Mouse (Mus musculus) thymus, postnatal 10 days (tissue): ENCODE measurements around the gene Smim23.

ENCODE experiments used
- DNase-seq, 2 experiments: peaks; one replicate each; pipeline ENCODE4 v3.0.0; 2021; ENCODE audit warnings: low spot score in 2 of 2

Smim23 gene

DNA sequence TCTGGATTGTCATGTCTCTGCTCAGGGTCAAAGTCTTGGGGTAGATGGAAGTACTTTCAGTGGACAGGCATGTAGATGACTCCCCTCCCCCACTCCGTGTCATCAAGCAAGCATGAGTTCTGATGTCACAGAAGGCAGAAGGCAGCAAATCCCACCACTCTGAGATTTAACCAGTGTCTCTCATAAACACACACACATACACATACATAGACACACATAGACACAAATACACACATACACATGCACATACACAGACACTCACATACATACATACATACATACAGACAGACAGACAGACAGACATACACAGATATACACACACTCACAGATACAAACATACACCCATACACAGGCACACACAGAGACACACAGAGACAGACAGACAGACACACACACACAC, at the start of gene Smim23:
Gene Smim23, minus strand, starts transcription at position 101 of the 400 bp plus-strand sequence.
- DNase-seq, result no peak

DNA sequence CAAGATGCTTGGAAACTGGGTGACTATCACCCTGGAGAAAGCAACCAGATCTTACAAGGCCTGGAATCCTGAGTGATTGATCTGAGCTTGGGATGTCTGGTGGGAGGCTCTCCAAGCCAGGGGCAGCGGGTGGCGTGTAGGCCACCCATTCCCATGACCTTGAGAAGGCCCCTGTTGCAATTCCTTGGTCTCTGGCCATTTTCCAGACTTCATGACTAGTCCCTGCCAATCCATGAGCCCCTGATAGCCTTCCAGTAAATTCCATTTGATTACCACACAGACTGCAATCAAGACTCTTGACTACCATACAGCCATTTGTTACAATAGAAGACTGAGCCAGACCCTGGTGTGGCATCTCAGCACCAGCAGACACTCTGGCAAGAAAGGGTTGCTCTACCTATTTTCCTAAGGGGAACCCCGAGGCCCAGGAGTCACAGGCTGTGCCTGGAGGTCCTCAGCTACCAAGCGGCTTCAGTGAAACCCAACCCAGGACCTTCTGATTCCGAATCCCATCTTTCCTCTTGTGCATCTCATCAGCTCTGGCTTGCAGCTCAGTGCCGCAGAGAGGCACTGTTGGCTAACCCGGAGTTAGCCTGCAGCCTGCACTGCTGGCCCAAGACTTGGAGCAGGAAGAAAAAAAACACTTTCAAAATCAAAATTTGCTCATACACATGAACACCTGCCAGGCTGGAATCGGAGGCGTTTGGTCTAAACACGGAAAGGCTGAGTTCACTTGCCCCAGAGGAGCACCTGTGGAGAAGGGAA, 44.4 kb upstream of the Smim23 start:
- DNase-seq, result no peak

DNA sequence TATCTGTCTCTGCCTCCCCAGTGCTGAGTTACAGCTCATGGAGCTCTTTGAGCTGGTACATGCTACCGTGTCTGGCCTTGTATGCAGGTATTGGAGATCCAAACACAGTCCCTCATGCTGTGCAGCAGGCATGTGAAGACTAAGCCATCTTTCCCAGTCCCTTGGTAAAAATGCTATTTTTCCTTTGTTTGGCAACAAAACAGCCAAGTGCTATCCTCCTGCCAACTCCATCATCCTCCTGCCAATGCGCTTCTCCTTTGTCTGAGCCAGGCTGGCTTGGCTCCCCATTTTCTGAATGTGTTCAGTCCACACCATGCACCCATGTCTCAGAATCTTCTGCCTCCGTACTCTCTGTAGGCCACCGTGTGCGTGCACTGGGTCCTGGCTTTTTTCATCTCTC, 40.2 kb upstream of the Smim23 start:
- DNase-seq, result no peak

DNA sequence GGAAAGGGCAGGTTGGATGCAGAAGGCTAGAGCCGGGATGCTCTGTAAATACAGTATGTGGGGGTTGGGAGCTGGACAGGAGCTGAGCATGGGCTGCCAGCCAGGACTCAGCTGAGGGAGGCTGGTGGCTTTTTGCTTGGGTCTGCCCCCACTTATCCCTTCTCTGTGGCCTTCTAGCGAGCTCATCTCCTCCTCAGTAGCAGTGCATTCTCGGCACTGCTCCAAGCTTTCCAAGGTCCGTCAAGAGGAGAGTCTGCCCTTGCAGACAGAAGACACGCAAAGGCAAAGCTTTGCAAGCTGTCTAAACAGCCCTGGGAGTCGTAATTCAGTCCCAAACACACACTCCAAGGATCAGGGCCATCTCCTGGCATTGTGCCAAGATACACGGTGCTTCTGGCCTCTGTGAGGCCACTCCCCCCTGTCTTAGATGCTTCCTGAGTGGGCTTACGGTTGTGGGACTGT, 33.0 kb upstream of the Smim23 start:
- no peak for DNase-seq

DNA sequence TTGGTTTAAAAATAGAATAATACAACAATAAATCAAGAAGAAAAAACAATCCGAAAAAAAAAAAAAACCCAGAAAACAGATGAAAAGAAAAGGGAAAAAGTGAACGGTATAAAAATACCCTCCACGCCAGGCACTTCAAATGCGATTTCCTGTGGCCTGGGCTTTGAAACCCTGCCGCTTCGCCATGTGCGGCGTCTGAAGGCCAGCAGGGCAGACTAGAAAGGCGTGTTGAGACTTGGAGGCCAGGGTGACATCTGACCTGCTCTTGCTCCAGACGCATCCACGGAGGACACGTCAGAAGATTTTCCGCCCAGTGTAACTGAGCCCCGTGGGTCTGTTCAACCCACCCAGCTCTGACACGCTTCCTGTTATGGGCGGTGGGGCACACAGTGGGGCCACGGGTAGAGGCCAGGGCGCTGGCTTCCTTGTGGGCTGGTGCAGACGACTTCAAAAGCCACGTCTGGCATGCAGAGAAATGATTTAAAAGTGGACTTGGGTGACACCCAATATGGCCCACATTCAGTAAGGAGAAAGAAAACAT, 22.3 kb upstream of the Smim23 start:
- DNase-seq, result no peak

DNA sequence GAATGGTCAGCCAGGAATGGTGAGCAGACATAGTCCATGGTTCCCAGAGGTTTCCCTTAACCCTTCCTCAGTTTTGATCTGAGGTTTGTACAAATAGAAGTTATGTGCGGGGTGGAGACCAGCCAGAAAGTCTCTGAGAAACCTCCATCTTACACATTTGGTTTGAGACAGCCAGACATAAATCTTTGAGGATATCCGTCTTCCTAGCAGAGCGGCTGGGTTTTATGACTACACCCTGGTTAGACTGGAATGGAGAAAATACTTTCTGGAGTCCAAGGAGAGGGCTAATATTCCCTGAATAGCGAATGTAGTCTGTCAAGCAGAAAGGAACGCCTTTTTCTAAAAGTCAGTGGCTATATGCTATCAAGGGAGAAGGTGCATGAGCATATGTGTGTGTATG, 16.8 kb upstream of the Smim23 start:
- no peak for DNase-seq

DNA sequence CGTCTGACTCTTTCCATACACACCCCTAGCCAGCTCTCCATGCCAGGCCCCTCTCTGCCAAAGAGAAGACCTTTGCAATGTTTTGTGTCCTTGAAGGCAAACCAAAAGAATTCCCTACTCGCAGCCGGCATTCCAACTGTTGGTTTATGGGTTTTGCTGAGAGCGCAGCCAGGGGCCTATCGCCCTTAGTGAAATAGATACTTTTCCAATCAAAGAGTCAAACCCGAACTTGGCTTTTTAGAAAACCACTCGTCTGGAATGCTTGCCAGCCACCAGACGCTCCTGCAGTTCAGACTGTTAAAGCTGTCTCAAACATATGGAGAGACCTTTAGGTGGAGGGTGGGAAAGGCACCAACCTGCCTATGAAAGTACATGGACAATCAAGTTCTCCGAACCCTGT, 15.9 kb upstream of the Smim23 start:
- no peak for DNase-seq

DNA sequence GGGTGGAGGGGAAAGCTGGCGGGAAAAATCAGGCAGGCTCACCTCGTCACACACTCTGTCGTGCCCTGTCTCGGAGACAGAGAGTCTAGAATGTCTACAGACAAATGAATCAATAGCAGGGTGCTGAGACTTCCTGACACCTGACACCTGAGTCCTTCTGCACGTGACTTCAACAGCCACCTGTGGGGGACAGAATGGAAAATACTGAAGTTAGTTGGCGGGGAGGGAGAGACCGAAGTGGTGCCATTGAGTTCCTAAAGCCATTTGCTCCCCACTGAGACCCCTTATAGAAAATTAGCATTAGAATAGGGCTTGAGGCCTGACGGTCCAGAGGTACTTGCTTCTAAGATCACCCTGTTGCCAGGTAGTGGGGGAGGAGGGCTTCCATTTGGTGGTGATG, 10.6 kb upstream of the Smim23 start:
- DNase-seq, result no peak

DNA sequence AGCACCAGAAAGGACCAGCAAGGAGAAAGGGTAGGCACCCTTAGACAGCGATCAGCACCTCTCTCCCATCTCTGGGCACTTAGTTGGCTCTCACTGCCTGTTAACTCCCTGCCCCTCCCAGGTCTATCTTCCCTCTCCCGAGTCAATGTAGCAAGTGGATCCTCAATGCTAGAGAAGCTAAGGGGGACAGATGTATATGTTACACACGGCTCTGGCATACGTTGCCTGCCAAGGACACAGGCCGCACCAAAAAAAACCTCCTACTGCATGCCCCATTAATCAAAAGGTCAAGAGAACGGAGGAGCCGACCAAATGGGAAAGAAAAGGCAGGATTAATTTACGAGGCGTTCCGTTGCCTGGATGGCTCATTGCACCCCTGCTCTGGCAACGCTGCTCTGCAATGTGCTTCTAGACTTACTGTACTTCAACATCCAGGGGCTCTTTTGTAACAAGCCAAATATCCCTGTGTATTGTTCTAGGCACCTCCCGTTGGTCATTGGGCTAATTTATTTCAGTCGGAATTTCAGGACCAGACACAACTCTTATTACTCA, 10.0 kb upstream of the Smim23 start:
- DNase-seq, result no peak

DNA sequence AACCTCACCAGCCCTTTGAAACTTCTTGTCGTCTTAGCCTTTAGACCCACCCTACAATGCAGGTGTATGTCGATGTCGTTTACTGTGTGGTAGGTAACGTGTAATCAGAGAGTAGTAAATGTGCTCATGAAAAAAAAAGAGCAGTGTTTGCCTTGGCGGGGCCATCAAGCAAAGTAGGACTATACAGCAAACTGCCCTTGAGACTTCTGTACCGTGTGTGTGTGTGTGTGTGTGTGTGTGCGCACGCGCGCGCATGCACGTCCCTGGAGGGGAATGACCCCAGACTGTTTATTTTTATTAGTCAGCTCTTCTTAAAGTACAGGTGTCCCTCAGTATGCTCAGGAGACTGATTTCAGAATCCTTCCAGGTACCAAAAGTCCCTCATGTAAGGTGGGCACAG, 6.8 kb downstream of the Smim23 start:
- DNase-seq, result no peak

DNA sequence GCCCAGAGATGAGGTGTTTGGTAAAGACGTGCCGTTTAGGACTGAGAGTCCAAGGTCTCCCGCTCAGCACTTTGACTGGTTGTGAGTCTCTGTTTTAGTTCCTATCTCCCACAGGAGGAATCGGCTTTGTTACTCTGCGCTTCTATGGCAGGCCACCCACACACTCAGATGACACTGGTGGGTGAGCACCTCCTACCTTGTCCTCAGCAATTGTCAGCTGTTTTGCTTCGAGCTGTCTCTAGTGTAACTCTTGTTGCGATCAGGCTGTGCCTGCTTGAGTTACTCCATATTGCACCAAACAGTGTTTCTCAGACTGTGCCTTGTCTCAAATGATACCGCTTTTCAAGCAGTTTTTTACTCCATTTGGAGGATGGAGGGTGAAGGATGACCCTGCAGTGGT, 10.1 kb downstream of the Smim23 start:
- no peak for DNase-seq

DNA sequence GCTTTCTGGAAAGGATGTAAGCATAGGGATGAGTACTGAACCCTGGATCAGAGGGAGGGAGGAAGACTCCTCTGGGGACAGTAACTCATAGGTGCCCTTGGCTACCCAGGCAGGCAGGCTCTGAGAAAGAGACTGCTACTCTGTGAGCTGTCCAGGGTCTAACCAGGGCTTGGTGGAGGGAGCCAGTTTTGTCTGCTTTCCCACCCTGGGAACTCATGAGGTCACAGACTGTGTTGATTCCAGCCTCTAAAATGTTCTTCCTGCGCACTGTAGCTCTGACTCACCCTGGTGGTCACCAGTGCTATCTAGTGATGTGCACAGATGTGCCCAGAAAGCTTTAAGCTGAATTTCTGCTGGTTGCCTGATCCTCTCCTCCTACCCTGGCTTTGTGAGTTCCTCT, 15.3 kb downstream of the Smim23 start:
- no peak for DNase-seq

DNA sequence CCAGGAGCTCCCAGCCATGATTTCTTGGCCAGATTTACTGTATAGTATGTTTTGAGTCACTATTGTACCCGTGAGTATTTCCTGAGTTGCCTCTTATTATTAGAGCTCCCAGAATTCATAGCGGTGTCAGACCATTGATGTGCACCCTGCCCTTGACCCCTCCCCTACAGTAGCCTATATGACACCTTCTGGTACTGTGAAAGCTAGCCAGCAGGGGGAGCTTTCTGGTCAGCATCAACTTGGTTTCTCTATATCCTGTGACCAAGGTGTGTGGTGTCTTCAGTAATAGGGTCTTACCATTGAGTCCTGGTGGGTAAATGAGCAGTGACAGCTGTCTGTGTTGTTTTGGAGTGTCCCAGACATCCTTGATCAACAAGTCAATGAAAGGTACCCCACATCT, 18.4 kb downstream of the Smim23 start:
- peak in 1 of 2 experiments; percentile 42 for DNase-seq

DNA sequence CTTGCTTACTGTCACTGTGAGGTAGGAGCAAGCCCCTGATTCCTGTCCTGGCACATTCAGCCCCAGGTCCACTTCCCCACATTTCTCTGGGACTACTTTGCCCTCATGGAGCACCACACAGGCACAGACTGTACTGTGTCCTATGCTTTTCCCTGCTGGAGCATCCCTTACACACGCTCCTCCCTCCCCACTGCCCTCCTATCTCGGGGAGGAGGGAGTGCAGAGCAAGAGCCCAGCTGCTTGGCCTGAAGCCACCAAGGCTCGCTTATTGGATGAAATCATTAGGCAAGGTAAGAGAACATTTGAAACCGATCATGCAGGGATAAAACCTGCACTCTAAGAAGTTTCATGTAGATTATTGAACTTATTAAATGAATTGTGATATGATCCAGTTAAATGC, 20.7 kb downstream of the Smim23 start:
- DNase-seq, result no peak

DNA sequence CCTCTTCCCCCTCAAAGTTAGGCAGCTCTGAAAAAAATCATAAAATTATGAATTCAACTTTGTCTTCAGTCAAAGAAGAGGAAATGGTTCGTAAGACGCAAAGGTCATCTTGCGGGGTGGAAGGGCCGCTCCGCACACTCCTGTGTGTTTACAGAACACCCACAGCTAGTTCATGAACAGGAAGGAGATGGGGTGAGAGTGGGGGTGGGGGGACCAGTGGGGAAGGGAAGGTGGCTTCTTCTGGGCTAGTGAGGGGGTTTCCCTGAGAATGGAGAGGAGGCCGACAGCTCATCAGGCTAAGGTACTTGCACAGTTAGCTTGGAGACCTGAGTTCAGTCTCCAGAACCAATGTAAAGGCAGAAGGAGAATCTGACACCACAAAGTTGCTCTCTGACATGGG, 22.7 kb downstream of the Smim23 start:
- no peak for DNase-seq

DNA sequence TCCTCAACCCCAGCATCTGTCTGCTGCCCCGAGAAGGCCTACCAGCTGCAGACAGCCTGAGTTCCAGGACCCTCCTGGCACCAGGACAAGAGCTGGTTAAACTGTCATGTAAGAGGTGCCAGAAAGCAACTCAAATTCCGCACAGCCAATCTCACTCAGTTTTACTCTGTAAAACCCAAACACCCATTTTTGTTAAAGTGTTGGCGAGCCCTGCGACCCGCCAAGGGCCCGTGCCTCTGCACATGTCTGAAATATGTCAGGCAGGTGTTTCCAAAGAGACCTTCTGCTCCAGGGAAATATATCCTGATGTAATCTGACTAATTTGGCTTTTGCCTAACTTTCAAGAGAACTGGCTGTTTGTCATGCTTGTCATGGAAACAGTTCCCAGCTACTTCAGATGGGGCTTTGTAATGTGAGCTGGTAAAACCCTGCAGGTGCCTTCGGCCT, 23.5 kb downstream of the Smim23 start:
- no peak for DNase-seq

DNA sequence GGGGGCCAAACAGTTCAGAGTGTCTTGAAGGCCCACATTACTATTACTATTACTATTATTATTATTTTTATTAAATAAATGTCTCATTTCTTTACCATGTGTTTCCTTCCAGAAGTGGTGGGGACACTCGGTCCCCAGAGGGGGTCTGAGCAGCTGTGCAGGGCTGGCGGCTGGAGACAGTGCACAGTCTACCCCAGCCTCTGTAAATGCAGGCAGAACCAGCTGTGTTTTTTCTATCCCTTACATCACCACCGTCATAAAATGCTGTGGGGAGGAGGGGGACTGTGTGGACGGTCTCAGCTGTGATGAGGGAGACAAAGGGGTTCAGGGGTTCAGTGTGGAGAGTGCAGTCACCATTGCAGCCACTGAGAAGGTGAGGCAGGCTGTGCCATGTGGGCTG, 26.0 kb downstream of the Smim23 start:
- no peak for DNase-seq

DNA sequence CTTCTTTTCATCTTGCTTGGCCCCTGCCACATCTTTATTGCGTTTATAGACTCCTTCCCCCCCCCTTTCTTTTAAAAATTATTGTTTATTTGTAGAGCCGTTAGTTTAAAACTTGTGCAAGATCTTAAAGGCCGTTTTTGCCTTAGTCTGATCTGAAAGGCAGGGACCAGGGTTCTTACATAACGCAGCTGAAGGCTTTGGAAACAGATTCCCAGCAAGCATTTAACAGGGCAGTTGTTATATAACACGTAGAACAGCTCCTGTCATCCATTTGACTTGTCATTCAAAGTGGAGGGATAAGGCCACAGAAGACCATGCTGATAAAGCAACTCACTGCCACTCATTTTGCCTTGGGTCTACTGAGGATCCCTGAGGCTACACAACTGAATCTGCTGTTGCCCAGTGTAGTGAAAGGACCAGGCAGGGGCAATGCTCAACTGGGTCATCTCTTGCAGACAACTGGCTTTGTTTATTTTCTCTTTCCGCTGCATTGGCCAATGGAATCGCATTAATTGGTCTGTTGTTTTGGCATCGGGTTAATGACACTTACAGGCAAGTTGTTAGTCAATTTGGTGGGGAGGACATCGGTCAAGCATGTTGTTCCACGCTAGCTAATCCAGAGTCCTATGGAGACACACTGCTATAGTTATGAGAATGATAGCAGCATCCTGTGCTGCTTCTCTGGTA, 29.5 kb downstream of the Smim23 start:
- DNase-seq, result no peak

DNA sequence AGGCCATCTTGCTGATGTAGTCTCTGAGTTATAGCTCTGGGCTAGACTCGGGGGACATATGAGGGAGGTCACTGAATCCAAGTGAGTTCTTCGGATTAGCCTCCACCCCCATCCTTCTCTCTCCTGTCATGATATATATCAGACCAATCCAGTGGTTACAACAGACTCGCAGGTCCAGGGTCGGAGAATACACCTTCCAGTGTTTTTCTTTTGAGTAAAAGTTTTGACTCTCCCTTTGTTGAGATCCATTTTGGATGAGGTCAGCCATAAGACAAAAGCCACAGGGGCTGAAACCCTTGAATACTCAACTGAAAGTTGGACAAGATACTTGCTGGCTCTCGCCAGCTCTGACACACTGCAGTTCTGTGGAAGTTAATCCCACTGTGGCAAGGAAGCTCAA, 38.2 kb downstream of the Smim23 start:
- DNase-seq, result no peak

DNA sequence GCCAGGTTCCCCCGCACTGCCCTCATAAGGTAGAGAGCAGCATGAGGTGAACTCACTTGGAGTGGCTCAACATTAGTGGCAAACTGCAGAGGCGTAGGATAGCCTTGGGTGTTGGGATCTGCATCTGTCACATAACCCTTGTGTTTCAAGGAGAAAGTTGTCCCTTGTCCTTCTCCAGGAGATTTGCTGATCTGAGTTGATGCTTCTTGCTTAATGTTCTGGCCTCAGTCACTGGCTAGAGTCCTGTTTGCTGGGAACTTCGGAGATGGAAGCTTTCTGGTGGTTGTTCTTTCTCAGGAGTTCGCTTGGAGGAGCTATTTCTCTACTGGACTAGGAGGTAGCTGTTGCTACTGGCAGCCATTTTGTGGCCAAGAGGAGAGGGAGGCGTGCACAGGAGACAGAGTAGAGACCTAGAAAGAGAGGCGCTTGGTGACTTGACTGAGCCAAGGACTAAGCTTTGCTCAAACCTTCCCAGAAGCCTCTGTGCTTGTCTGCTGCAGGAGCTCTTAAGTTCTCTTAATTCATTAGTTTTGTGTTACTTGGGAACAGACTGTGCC, 38.7 kb downstream of the Smim23 start:
- DNase-seq, result no peak

DNA sequence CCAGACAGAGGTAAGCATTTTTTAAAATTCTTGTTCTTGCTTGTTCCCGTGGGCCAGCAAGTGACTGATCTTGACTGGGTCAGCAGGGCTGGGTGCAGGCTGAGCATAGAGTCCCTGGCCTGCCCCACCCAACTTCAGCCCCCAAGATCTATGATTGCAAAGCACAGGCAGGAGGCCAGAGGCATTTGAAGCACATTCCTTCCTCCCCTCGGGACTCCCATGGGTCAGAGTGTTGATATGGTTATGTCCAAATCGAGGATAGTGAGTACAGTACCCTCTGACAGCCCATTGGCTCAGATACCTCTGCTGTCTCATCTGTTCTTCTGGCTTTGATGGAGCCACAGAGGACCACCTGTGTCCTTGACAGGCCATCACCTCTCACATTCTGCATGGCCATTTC, 41.7 kb downstream of the Smim23 start:
- no peak for DNase-seq

DNA sequence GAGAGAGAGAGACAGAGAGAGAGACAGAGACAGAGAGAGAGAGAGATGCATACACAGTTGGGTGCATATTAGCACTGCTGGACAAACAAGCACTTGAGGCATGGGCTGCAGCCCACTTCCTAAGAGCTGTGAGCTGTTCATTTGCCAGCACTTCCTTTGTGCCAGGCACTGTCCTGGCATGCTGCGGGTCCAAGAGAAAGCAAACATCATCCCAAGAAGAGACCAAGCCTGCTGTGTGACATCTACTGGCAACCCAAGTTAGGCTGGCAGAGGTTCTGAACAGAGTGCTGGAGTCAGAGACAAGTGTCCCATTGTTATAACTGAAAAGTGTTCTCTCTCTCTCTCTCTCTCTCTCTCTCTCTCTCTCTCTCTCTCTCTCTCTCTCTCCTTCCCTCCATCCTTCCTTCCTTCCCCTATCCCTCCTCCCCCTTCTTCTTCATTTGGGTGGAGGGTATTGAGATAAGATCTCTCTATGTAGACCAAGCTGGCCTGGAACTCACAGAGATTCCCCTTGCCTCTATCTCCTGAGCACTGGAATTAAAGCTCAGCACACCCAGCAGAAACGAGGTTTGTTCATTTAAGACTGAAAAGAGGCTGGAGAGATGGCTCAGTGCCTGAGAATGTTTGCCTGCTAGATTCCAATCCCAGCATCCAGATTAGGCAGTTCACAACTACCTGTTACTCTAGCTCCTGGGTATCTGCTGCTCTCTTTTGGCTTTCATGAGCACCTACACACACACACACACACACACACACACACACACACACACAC, 42.6 kb downstream of the Smim23 start:
- no peak for DNase-seq
